Mouse (Mus musculus): ENCODE measurements around the gene Gm28729.
"Not testable (repeated sequence)": the region's sequence is repeated elsewhere in the genome, so short reads cannot be mapped to it uniquely, and the experiment has no call there.

The Gm28729 gene

GRCm38 (mm10) chr9:96524972-96525506, at the start of gene Gm28729:
Gene Gm28729 (minus strand): TSS chr9:96525264.
- no peak for DNase-seq (ENCODE audit: low read depth)

GRCm38 (mm10) chr9:96573252-96573651, 48.2 kb upstream of the Gm28729 start:
- peak; percentile 66 for DNase-seq (ENCODE audit: low read depth)

- DNase-seq (ENCODE audit: low read depth) = no peak
Measured at GRCm38 (mm10) chr9:96572754-96573153, 47.7 kb upstream of the Gm28729 start.

- no peak for DNase-seq (ENCODE audit: low read depth)
Measured at GRCm38 (mm10) chr9:96566470-96566996, 41.5 kb upstream of the Gm28729 start.

- DNase-seq (ENCODE audit: low read depth) = no peak
Measured at GRCm38 (mm10) chr9:96563501-96563900, 38.4 kb upstream of the Gm28729 start.

- DNase-seq (ENCODE audit: low read depth) = no peak
Measured at GRCm38 (mm10) chr9:96559148-96559547, 34.1 kb upstream of the Gm28729 start.

GRCm38 (mm10) chr9:96558594-96558993, 33.5 kb upstream of the Gm28729 start:
- DNase-seq (ENCODE audit: low read depth) = no peak

GRCm38 (mm10) chr9:96554095-96554494, 29.0 kb upstream of the Gm28729 start:
- DNase-seq (ENCODE audit: low read depth) = no peak

- no peak for DNase-seq (ENCODE audit: low read depth)
Measured at GRCm38 (mm10) chr9:96545410-96545809, 20.3 kb upstream of the Gm28729 start.

GRCm38 (mm10) chr9:96543643-96544640, 18.9 kb upstream of the Gm28729 start:
- DNase-seq (ENCODE audit: low read depth) = peak; percentile 60

- no peak for DNase-seq (ENCODE audit: low read depth)
Measured at GRCm38 (mm10) chr9:96538916-96539315, 13.9 kb upstream of the Gm28729 start.

GRCm38 (mm10) chr9:96537615-96537919, 12.5 kb upstream of the Gm28729 start:
- no peak for DNase-seq (ENCODE audit: low read depth)

- peak; percentile 33 for DNase-seq (ENCODE audit: low read depth)
Measured at GRCm38 (mm10) chr9:96536895-96537614, 12.0 kb upstream of the Gm28729 start.

GRCm38 (mm10) chr9:96536093-96536492, 11.0 kb upstream of the Gm28729 start:
- not testable (repeated sequence) for DNase-seq (ENCODE audit: low read depth)

- no peak for DNase-seq (ENCODE audit: low read depth)
Measured at GRCm38 (mm10) chr9:96535431-96535830, 10.4 kb upstream of the Gm28729 start.

- no peak for DNase-seq (ENCODE audit: low read depth)
Measured at GRCm38 (mm10) chr9:96534256-96534655, 9.2 kb upstream of the Gm28729 start.

- no peak for DNase-seq (ENCODE audit: low read depth)
Measured at GRCm38 (mm10) chr9:96533476-96533875, 8.4 kb upstream of the Gm28729 start.

- DNase-seq (ENCODE audit: low read depth) = no peak
Measured at GRCm38 (mm10) chr9:96532531-96532930, 7.5 kb upstream of the Gm28729 start.

- DNase-seq (ENCODE audit: low read depth) = no peak
Measured at GRCm38 (mm10) chr9:96530674-96531081, 5.6 kb upstream of the Gm28729 start.

- no peak for DNase-seq (ENCODE audit: low read depth)
Measured at GRCm38 (mm10) chr9:96529961-96530673, 5.1 kb upstream of the Gm28729 start.

GRCm38 (mm10) chr9:96526011-96526410, 947 bp upstream of the Gm28729 start:
- no peak for DNase-seq (ENCODE audit: low read depth)

GRCm38 (mm10) chr9:96523148-96523547, 1.9 kb downstream of the Gm28729 start:
- DNase-seq (ENCODE audit: low read depth) = no peak
